ENCODE assay signal across 9 mouse cellular contexts in the genomic region with DNA sequence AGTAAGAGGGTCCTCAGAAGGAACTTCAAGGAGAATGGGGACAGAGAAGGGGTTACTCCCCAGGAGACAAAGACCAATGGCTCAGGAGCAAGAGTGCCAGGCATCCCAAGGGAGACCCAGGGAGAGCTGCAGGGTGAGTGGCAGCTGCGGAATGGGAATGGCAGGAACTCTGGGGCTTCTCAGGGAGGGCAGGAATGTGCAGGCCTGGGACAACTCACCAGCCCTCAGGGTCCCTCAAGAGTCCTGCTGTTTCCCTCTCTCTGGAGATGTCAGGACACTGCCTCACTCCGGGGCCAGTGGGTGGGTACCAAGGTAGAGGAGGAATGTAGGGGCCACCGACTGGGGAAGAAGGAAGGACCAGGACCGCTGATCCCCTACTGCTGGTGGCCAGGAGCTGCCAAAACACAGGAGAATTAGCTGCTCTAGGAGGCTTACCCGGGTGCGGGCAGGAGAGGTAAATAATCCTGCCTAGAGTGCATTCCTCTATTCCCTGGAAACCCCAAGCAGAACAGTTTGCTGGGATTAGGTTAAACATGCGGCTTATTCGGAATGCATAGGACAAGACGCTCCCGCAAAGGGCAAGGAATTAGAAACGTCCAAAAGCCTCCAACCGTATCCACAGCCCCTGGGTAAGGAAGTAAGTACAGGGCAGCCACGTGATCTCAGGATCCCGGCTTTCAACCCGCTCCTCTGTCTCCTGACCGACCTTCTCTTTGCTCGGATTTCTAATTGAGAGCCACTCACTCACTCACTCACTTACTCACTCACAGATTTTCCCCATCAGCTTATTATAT. TPM values are rescaled to one million over a fixed set of nuclear protein-coding genes. Genes with fewer than 3 reads are reported as not detected.
DNase-seq lines count a peak whose midpoint lies in the region; ATAC-seq and TF ChIP-seq lines count a peak whose summit lies in the region.
"Had no signal": no experiment of that assay in that cellular context is flagged by ENCODE, and none has a peak within 500 bp of the region (broad histone marks: within the 10 kb centered on the region; RNA-seq: fewer than 3 reads in every experiment).

No protein-coding gene starts in this region.

- H3K4me1 ChIP-seq in liver, adult 2 months (ENCODE audit: control insufficient read depth, insufficient read depth, low read length) = no peaks in the 10 kb centered on the region
- H3K4me1 ChIP-seq in forebrain, postnatal 0 days (ENCODE audit: insufficient read depth) = no peaks in the 10 kb centered on the region
- H3K4me1 ChIP-seq in neural tube, embryonic 15.5 days = peaks cover 20% of the 10 kb centered on the region

- no peaks in the 10 kb centered on the region for H3K36me3 ChIP-seq in liver, adult 2 months (ENCODE audit: control insufficient read depth, insufficient read depth, low read length)
- no peaks in the 10 kb centered on the region for H3K36me3 ChIP-seq in forebrain, postnatal 0 days (ENCODE audit: insufficient read depth)
- H3K36me3 ChIP-seq in neural tube, embryonic 15.5 days = no peaks in the 10 kb centered on the region

- H3K9ac ChIP-seq in liver, adult 2 months (ENCODE audit: low read depth, low read length) = no peak overlapping the region
- no peak overlapping the region for H3K9ac ChIP-seq in forebrain, postnatal 0 days
- H3K9ac ChIP-seq in neural tube, embryonic 15.5 days (replicated peaks) = 0 out of 2 replicates have a peak overlapping the region, but pooled peaks have one; percentile 10

- 0 out of 2 replicates have a peak overlapping the region, but pooled peaks have one; percentile 3 for H3K4me2 ChIP-seq in forebrain, postnatal 0 days (ENCODE audit: low read depth)
- H3K4me2 ChIP-seq in neural tube, embryonic 15.5 days = peak overlapping the region; percentile 45

- 0 out of 2 replicates have a peak overlapping the region, but pooled peaks have one; percentile 19 for H3K27ac ChIP-seq in liver, adult 2 months (replicated peaks; ENCODE audit: insufficient read depth, low read depth, low read length)
- no peak overlapping the region for H3K27ac ChIP-seq in forebrain, postnatal 0 days (ENCODE audit: low read depth, low read length)
- no peak overlapping the region for H3K27ac ChIP-seq in neural tube, embryonic 15.5 days (replicated peaks)

- TF ChIP-seq POLR2A in liver, adult 2 months (IDR thresholded peaks at IDR 0.05; ENCODE audit: extremely low read depth, insufficient read depth, low read length) = no peak

- 0 out of 2 replicates have a peak, but pooled peaks have one; percentile 12 for ATAC-seq in forebrain, postnatal 0 days
- ATAC-seq in neural tube, embryonic 15.5 days (ENCODE audit: low FRiP score) = 0 out of 2 replicates have a peak, but pooled peaks have one; percentile 20
- ATAC-seq in cerebellum, adult (ENCODE audit: insufficient number of reproducible peaks, low FRiP score, low TSS enrichment) = no peak

- no peaks in the 10 kb centered on the region for H3K79me2 ChIP-seq in liver, adult 2 months (ENCODE audit: control insufficient read depth, insufficient read depth, low read length)

- H3K9me3 ChIP-seq in forebrain, postnatal 0 days (ENCODE audit: low read length) = no peaks in the 10 kb centered on the region
- no peaks in the 10 kb centered on the region for H3K9me3 ChIP-seq in neural tube, embryonic 15.5 days (replicated peaks)

- no peak for TF ChIP-seq CTCF in liver, adult 2 months (IDR thresholded peaks at IDR 0.05; ENCODE audit: low read depth, low read length)
- TF ChIP-seq CTCF in forebrain, postnatal 0 days (IDR thresholded peaks at IDR 0.05; ENCODE audit: low read depth) = no peak

- DNase-seq in liver, adult 2 months (ENCODE audit: extremely low read depth, low read depth, low spot score) = no peak
- DNase-seq in liver = no peak
- no peak for DNase-seq in forebrain, postnatal 0 days
- DNase-seq in kidney, postnatal 36 days = peak; percentile 55 to 57
- no peak for DNase-seq in spleen, postnatal 10 days (ENCODE audit: low spot score in 2 of 2)
- no peak for DNase-seq in cerebellum, postnatal 10 days

- WGBS in liver, adult 2 months = 40% methylated on average over 17 of the region's 17 CpGs
- 9% methylated on average over 17 of the region's 17 CpGs for WGBS in forebrain, postnatal 0 days
- 18% methylated on average over 17 of the region's 17 CpGs for WGBS in neural tube, embryonic 15.5 days

- H3K27me3 ChIP-seq in liver, adult 2 months (ENCODE audit: control insufficient read depth, insufficient read depth, low read length) = no peaks in the 10 kb centered on the region
- H3K27me3 ChIP-seq in forebrain, postnatal 0 days (ENCODE audit: insufficient read depth, low read length) = peaks cover 8% of the 10 kb centered on the region; the same call in 1 of the 2 replicates
- H3K27me3 ChIP-seq in neural tube, embryonic 15.5 days (replicated peaks) = peaks cover 3% of the 10 kb centered on the region; the same call in 1 of the 2 replicates

- H3K4me3 ChIP-seq in liver, adult 2 months (ENCODE audit: insufficient read depth, low read depth, low read length) = no peak overlapping the region
- H3K4me3 ChIP-seq in forebrain, postnatal 0 days (ENCODE audit: low read depth, low read length) = no peak overlapping the region
- peak overlapping the region; percentile 8; the same call in 1 of the 2 replicates for H3K4me3 ChIP-seq in neural tube, embryonic 15.5 days (replicated peaks)
- H3K4me3 ChIP-seq: erythroblast, embryonic 14.5 days had no signal

RNA-seq across cellular contexts. Expression of a gene that starts 32.0 kb away (rescaled TPM):
- 1.3 and 1.5 TPM in 2 replicates for total RNA-seq in liver, adult 2 months (2014; rRNA removed)
- polyA plus RNA-seq in liver, adult 2 months (2012; rRNA removed) = 0.61 and 0.75 TPM in 2 replicates
- total RNA-seq in forebrain, postnatal 0 days (2014; rRNA removed) = 1,159 and 1,218 TPM in 2 replicates
- polyA plus RNA-seq in forebrain, postnatal 0 days (2015; fragmentation: Nextera tagmentation; extraction: Ambion mirVana) = 485 and 513 TPM in 2 replicates
- polyA plus RNA-seq in neural tube, embryonic 15.5 days (2015; fragmentation: Nextera tagmentation; extraction: Ambion mirVana) = 215 and 360 TPM in 2 replicates

Comparison
In these comparisons a context has a peak if more than half of its experiments do, and no peak if none do; other contexts are left out.
1. DNase-seq: peak in kidney, postnatal 36 days (2 of 2); none in liver, adult 2 months (single experiment), liver (single experiment), forebrain, postnatal 0 days (single experiment), spleen, postnatal 10 days (0 of 2) and cerebellum, postnatal 10 days (0 of 2).
2. RNA of a gene that starts 32.0 kb away (polyA plus RNA-seq): 485 to 513 TPM in forebrain, postnatal 0 days and 215 to 360 TPM in neural tube, embryonic 15.5 days; 0.61 to 0.75 TPM in liver, adult 2 months; every median in the first group is over 100 times any median in the second.